Mouse (Mus musculus) lung, adult 18-20 months (tissue): ENCODE measurements around the gene Olfr157.
"Not testable (repeated sequence)": the region's sequence is repeated elsewhere in the genome, so short reads cannot be mapped to it uniquely, and the experiment has no call there.

Source experiments
- DNase-seq, 2 experiments: peaks; one replicate each; pipeline ENCODE4 v3.0.0; 2022; ENCODE audit warnings: mixed read lengths in 2 of 2

Gene Olfr157

GRCm38 (mm10) chr4:43795844-43796243 is 44.2 kb downstream of the Olfr157 start:
- DNase-seq: not testable (repeated sequence)

- no peak for DNase-seq
Observed at GRCm38 (mm10) chr4:43795296-43795695, 44.7 kb downstream of the Olfr157 start.
